Mouse (Mus musculus) regulatory T cell (primary cell): ENCODE results near the gene Dnah5.

ENCODE experiments used
- in situ Hi-C: fragments of 300-600 bp; cut with MboI, MseI; formaldehyde crosslinking; loops from one replicate; pipeline ENCODE4 v1.15.1; 2025; ENCODE audit warnings: high pct_unique_total_duplicates

The Dnah5 gene

DNA sequence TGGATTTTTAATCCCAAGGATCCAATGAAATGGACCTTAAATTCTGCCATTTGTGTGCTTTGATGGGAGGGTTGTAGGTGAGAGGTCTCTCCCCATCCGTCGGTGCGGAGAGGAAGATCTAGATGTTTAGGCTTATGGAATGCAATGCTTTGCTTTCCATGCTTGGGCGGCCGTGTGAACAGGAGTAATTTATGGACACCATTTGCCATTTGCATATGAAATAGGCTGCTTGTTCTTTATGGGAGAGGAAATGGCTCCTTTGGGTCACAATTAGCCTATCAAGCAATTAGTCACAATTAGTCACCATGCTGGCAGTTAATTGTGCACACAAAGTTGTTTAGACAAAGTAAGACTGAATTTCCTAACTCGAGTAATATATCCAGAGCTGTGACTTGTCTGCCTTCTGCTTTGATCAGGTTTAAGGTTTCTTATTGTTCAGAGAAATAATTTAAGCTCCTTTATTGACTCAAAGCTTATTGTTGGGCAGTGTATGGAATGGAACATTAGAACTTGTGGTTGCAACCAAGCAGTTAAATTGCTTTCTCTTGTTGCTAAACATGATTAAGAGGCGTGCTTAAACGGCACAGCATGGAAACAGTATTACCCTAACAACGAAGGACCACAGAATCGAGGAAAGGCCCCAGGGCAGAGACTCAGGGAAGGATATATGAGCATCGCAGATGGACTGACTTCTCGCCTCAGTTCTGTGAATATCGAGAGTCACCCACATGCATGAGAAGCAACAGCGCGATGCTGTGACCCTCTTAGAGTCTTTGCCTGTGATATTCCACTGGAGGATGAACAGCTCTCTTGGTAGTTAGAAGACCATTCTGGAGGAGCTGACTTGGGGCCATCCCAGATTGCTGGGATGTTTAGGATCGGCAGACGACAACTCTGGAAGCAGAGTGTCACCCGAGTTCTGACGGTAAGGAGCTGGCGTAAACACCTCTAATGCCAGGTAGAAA, at the start of gene Dnah5:
TSS of gene Dnah5 (plus strand) at position 642 of the 965 bp plus-strand sequence.
- in situ Hi-C loops: loop anchor here (25.0 kb wide), 1 partner anchor 866 kb away; no protein-coding TSS in a partner anchor

DNA sequence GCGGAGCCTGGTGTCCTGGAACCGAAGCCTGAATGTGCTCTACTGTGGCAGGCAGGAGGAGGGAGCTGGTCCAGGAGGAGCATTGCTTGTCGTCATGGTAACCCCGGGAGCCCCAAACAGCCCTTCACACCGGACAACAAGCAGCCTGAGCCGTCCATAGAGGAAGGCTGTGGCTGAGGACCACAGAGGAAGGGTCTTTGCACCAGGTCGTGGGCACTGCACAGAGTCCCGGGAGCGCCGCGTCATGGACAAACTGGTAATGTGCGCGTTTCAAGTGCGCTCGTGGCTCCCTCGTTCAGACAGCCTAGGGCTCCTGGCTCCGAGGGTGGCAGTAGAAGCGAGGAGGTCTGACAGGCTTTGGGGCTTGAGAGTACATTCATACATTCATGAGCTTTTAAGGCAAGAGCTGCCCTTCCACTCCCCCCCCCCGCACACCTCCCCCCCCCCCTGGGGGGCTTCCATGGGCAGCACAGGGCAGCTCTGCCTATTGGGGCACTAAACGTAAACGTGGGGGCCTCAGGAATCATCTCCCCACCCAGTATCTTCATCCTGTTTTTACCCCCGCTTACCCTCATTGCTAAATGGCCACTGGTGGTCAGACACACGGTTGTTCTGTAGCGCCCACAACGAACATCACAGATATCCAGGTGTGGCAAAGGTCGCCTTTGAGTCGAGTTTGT, 48.6 kb upstream of the Dnah5 start:
- in situ Hi-C loops: loop anchor here (5.0 kb wide), 1 partner anchor 128 kb away; the partner anchor contains the start of gene Trio

DNA sequence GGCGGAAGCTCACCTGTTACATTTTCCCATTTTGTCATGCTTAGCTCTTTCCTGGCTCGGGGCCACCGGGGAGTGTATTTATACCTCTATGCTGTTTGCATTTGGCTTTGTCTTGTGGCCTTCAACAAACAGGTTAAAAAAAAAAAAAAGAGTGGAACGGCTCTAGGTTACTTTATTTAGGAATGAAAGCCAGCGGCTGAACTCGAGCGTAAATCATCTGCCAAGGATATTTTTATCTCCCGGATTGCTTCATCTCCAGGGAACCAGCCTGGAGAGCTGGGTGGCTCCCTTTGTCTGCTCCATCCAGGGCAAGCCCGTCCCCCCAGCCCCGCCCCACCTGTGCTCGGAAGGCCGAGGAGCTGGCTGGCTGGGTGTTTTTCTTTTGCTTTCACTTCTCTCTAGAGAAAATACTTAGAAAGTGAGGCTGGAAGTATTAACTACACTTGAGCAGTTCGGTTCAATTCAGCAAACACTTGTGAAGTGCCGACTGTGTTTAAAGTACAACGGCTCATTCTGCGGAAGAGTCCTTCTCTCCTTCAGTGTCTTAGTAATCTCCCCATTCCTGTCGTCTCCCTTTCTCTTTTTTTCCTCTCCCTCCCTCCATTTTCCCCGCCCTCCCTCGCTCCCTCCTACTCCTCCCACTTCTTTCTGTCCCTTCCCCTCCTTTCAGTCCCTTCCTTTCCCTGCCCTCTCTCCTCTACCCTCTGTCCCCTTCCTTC, 44.6 kb upstream of the Dnah5 start:
- in situ Hi-C loops: loop anchor here (5.0 kb wide), 1 partner anchor 132 kb away; the partner anchor contains the start of gene Trio

DNA sequence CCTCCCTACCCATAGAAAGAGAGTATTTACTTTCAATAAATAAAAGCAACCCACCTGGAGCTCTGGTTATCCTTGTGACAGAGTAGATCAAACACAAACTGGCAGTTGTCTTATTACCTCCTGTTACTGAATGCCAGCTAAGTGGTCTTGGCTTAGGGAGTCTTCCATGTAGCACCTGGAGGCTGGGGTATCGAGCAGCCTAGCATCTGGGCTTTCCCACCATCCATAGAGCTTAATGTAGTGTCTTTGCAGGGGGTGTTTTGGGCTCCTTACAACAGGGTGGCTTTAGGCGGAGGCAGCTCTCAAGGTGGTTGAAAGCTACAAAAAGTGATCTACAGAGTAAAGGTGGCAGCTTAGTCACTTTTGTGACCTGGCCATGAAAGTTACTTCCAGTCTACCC, 41.3 kb upstream of the Dnah5 start:
- in situ Hi-C loops: no loop called here

DNA sequence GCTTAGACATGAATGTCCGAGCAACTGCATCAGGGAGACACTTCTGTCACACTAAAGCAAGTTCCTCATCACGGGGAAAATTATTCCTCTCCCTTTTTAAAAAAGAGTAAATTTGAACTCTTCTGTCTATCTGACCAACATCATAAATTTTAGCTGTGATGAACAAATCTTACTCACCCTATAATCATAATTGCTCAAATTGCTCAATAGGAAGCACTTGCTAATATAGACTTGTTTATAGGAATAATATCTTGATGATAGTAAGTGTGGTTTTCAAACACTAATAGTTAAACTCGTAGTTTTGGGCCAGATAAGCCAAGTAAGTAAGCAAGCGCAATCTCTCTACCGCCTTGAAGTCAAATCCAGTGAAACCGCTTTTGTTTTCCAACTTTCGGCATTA, 38.3 kb upstream of the Dnah5 start:
- in situ Hi-C loops: no loop called here

DNA sequence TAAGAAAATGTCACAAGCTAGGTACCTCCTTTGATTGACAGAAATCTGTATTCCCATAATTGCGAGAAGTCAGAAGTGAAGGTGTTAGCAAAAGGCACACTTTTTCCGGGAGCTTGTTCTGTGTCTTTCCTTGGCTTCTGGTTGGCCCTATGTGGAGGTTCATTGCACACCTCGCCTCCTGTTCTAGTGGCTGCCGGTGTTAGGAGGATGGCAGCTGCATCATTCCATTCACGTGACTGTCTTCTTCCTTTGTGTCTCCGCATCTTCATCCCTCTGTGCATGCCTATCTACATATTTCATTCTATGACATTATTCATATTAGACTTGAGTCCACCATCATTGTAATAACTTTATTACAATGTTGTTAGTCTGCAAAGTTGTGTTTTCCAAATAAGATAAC, 37.5 kb upstream of the Dnah5 start:
- in situ Hi-C loops: no loop called here

DNA sequence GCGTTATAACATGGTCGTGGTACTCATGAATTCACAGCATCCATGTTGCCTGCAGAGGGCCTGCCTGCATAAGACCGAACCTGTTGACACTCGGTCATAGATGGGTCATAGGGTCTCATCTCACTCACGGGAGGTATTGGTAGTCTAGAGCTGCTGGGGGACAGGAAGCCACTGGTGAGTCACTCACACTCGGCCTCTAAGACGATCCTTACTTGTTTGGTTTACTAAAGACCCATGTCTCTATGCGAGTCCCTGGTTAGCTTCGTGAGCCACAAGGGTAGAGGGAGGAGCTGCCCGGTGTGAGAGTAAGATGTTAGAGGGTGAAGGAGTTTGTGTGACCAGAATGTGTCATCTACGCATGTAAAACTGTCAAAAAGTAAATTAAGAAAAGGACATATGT, 24.6 kb upstream of the Dnah5 start:
- in situ Hi-C loops: loop anchor here (5.0 kb wide), 1 partner anchor 257 kb away; no protein-coding TSS in a partner anchor

DNA sequence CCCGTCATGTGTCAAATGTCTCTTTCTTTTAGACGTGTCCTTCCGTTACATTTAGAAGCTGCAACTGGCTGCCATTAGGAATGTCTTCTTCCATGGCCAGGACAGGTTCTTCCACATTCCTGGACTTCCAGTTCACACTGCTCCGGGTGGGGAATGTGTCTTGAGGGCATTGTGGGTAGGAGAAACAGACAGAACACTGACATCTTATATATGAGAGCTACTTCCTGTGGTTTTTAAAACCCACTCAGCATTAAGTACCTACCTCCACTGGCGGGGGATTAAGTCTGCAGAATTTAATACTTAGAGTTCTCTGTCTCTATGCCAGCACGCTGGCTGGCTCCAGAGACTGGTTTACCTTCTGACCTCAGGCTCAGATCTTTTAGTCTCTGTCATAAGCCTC, 24.0 kb upstream of the Dnah5 start:
- in situ Hi-C loops: loop anchor here (5.0 kb wide), 1 partner anchor 257 kb away; no protein-coding TSS in a partner anchor

DNA sequence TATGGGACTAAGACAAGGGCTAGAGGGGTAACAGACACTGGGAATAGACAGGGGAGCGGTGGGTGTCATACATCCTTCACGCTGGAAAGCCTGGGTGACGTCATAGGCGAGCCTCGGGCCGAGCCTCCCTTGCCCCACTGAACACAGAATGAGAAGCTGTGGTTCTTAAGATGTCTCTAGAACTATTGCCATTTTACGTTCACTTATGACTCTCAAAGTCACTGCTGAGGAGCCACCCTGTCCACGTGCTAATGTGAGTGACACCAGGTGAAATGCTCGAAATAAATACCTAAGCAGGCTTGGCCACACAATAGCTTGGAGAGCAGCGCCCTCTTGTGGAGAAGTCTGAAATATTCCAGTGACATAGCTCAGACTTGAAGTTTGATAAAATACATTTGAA, 21.7 kb upstream of the Dnah5 start:
- in situ Hi-C loops: loop anchor here (10.0 kb wide), 1 partner anchor 537 kb away; no protein-coding TSS in a partner anchor

DNA sequence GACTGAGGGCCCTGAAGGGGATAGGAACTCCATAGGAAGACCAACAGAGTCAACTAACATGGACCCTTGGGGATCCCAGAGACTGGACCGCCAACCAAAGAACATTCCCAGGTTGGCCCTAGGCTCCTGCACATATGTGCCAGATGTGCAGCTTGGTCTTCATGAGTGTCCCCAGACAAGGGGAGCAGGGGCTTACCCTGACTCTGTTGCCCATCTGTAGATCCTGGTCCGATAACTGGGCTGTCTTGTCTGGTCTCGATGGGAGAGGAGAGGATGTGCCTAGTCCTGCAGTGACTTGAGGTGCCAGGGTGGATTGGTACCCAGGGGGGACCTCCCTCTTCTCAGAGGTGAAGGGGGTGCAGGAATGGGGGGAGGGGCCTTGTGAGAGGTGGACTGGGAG, 21.0 kb upstream of the Dnah5 start:
- in situ Hi-C loops: loop anchor here (10.0 kb wide), 1 partner anchor 538 kb away; no protein-coding TSS in a partner anchor

DNA sequence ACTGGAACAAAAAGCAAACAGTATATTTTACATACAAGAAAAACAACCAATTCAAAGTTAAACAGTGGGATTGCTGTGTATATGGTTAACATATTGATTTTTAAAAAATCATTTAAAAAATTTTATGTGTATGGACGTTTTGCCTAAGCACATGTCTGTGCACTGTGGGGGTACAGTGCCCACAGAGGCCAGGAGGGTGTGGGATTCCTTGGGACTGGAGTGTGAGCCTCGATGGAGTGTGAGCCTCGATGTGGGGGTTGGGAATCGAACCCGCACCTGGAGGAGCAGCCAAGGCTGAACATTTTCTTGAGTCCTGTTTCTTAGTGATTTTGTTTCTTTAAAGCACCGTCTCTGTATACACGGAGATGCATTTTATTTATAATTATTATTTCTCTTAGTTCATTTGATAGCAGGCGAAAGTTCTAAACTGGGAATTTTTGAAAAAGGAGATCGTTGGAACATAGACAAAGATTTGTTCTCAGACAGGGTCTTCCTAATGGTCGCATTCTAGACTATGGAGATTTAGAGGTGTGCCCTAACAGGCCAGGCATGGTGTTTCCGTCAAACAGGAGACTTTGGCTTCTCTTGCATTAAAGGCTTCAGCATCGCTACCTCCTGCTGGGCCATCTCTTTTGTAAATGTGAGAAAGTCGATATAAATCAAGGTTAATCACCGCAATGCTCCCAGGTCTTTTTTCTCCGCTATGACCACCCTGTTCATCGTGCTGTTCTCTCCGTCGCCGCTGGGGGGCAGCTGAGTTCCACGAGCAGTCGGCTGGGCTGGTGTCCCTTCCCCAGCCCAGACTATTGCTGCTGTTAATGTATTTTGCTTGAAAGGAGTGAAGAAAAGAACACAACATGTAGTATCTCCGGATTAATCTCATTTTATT, 15.8 kb upstream of the Dnah5 start:
- in situ Hi-C loops: loop anchor here (10.0 kb wide), 1 partner anchor 543 kb away; no protein-coding TSS in a partner anchor

DNA sequence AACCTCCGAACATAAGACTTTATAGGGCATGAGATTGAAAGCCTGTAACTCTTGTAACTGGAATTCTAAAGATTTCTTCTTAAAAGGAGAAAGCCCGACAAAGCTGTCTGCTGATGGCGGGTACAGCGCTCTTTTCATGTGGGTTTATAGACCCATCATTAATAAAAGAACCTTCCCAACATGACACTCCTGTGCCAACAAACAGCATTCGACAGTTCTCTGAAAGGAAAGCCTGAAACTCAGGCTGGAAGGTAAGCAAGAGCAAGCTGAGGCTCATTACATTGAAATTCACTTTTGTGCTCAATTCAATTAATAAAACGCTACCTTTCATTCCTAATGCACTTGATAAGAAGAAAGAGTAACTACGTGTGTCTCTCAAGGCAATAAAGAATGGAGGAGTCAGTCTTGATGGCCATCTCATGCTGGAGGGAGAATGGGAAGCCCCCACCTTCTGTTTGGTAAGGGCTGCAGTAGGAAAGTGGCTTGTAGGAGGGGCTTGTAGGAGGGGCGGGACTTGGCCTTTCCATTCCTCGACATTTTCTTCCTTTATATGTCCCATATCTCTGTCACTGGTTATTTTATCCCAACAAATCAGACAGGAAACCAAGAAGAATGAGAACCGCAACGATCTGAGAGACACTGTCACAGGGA, 15.1 kb upstream of the Dnah5 start:
- in situ Hi-C loops: loop anchor here (10.0 kb wide), 1 partner anchor 544 kb away; no protein-coding TSS in a partner anchor

DNA sequence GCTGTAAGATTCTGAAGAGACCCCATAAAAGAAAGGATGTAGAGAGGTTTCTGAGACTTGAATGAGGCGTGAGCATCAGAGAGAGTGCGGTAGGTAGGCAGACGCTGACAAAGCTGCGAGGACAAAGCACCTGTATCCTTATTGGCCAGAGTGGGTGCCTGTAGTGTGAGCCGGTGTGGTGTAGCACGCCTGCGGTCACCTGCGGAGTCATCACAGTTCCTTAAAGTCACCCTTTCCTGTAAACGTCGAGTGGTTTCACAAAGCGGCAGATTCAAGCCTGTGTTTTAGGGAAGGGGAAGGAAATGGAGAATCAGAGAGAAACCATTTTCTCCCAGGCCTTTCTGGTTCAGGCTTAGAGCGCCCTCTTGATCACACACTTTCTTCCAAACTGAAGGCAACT, 13.9 kb upstream of the Dnah5 start:
- in situ Hi-C loops: loop anchor here (10.0 kb wide), 1 partner anchor 545 kb away; no protein-coding TSS in a partner anchor

DNA sequence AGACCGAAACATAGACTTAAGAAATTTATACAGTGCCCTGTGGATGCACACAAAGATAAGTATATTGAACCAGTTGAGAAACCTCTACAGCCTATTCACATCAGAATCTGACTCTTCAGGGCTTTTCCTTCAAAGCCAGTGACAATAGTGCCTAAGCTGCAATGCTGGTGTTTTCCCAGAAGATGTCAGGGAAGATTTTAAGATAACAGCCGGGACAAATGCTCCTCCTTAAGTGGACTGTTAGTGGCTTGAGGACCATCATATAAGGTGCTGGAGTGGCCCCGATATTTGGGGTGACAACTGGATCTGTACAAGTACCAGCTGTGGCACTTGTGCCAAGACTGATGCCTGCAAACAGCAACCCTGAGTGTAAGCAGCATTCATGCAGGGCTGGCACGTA, 4.9 kb upstream of the Dnah5 start:
- in situ Hi-C loops: no loop called here

DNA sequence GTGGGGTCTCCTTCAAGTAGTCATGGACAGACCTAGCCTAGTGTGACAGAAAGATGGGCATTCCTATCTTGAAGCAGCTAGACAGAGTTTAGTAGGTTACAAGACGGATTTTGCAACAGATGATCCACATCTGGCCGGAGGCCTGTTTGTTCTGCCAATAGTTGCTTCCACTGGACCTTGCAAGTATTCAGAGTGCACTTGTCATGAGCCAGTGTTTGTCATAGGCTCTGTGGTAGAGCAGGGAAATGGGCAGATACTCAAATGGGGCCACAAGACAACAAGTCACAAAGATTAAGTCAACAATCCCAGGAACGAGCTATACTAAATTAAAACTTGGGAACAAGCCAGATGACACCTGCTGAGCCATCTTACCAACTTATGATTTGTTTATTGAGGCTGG, 1.1 kb downstream of the Dnah5 start:
- in situ Hi-C loops: loop anchor here (25.0 kb wide), 1 partner anchor 867 kb away; no protein-coding TSS in a partner anchor

DNA sequence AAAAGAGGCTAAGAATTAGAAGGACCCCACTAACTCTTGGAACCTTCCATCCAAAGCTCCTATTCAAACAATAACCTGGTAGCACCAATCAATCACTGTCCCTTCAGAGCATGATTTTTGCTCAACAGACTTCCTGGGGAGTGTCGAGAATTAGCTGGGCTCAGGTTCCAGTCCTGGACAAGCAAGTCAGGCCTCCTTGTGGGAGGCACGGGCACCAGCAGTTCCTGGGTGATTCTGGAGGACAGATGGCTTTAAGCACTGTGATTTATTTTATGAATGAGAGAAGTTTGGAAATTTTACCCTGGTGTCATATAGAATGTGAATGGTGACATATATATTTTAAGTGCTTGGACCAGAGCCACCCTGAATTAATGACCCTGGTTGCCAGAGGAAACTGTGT, 4.0 kb downstream of the Dnah5 start:
- in situ Hi-C loops: loop anchor here (25.0 kb wide), 1 partner anchor 870 kb away; no protein-coding TSS in a partner anchor

DNA sequence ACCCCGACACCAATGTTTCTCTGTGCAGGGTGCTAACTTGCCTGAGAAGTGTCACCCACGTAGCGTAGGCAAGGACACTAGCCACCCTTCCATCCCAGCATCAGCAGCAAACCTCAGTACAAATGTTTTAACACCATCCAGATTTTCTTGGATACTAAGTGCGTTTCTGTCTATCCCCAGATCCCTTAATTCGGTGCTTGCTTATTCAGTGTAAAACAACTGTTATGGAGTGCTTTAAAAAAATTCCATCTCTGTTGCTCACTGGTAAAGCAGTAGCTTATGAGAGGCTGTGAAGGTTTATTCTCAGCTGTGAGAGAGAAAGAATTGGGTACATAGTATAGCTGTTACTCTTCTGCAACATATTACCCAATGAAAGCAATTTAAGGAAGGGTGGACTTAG, 9.5 kb downstream of the Dnah5 start:
- in situ Hi-C loops: loop anchor here (25.0 kb wide), 1 partner anchor 876 kb away; no protein-coding TSS in a partner anchor

DNA sequence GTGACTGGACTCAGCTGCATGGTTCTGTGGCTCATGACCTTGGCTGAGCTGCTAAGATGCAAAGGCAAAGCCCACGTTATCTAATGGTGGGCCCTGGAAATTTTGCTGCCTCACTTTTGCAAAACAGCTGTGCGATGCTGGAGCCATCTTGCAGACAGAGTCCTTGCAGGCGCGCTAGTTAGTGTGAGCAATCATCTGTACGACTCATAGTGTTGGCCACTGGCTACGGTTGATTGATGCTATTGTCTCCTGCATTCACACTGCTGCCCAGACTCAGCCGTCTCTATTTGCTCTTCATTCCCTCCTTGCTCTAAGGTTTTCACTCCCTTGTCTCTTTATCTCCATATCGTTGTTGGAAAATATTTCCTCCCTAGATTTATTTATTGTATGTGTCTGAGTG, 12.8 kb downstream of the Dnah5 start:
- in situ Hi-C loops: loop anchor here (25.0 kb wide), 1 partner anchor 879 kb away; no protein-coding TSS in a partner anchor

DNA sequence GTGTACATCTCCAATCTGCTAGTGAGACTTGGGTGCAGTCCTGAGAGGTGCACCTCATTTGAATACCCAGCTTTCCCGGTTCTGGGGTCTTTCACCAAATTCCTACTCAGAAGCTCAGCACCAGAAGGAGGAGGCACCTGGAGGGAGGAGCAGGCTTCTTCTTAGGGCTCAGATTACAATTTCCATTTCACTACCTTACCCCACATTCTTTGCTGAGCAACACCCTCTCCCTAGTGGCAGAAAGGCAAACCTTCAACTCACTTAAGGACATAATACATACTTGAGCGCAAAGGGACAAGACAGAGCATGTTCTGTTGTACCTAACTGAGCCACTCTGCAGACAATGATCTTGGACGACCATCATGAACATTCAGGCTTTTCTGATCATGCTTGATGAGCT, 23.8 kb downstream of the Dnah5 start:
- in situ Hi-C loops: no loop called here

DNA sequence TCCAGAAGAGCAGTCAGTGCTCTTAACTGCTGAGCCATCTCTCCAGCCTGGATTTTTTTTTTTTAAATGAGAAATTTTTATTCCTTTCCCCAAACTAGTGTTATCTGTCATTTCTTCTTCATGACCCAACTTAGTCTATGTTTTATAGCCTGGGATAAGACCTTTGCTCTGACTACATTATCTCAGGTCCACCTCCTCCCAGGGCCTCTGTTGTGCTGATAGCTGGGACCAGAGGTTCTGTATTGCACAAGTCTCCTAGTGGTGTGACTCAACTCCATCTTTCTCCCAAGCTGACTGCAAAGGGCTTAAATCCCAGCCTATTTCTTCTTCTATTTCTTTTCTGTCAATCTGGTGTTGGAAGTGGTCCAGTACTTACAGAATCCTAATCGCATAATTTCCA, 56.7 kb downstream of the Dnah5 start:
- in situ Hi-C loops: no loop called here
